Mouse (Mus musculus): Measurements from ENCODE around the gene Ttc33.

- TF ChIP-seq CTCF (IDR thresholded peaks at IDR 0.05; ENCODE audit: borderline replicate concordance, insufficient read depth, low read depth, low read length) = no peak
- no peak for TF ChIP-seq POLR2A (IDR thresholded peaks at IDR 0.05; ENCODE audit: borderline replicate concordance, insufficient read depth, low read length)
These were observed 50.2 kb downstream of the Ttc33 start for GRCm38 (mm10) chr15:5235527-5235926.
